Mouse (Mus musculus) kidney, embryonic 15.5 days (tissue): ENCODE measurements at regions not wholly inside any gene's neighbourhood (a gene's known extent, or its start where the extent isn't known, plus 50 kb on each side); places are given as distances from the start of the nearest gene placed in this dataset.

ENCODE experiments used
- ATAC-seq: fragments of 200-750 bp; cut with Nextera tagmentation; replicated peaks from 2 replicates; pipeline ENCODE4 v1.8.0; 2017; ENCODE audit warnings: moderate TSS enrichment; ENCODE audit not compliant: low FRiP score
- H3K27ac ChIP-seq: fragments of 300-500 bp; sonication (generic); 2 replicates; pipeline ENCODE4 v1.5.1; 2015; ENCODE audit warnings: mild to moderate bottlenecking, inconsistent platforms
- H3K27me3 ChIP-seq: fragments of 300-500 bp; sonication (generic); 2 replicates; pipeline ENCODE4 v1.6.1; 2015; ENCODE audit warnings: inconsistent platforms
- H3K36me3 ChIP-seq: fragments of 300-500 bp; sonication (generic); 2 replicates; pipeline ENCODE4 v1.6.1; 2015; ENCODE audit warnings: inconsistent platforms
- H3K4me1 ChIP-seq: fragments of 300-500 bp; sonication (generic); 2 replicates; pipeline ENCODE4 v1.6.1; 2015; ENCODE audit warnings: inconsistent platforms
- H3K4me2 ChIP-seq: fragments of 300-500 bp; sonication (generic); 2 replicates; pipeline ENCODE4 v1.6.1; 2015; ENCODE audit warnings: moderate library complexity, mild to moderate bottlenecking, inconsistent platforms
- H3K4me3 ChIP-seq: fragments of 300-500 bp; sonication (generic); replicated peaks from 2 replicates; pipeline ENCODE4 v1.5.1; 2015; ENCODE audit warnings: mild to moderate bottlenecking, inconsistent platforms
- H3K9ac ChIP-seq: fragments of 300-500 bp; sonication (generic); 2 replicates; pipeline ENCODE4 v1.6.1; 2015; ENCODE audit warnings: mild to moderate bottlenecking, inconsistent platforms
- H3K9me3 ChIP-seq: fragments of 300-500 bp; sonication (generic); replicated peaks from 2 replicates; pipeline ENCODE4 v1.6.1; 2016; ENCODE audit warnings: inconsistent platforms
- whole genome bisulfite sequencing: fragments of 180-500 bp; shearing (Covaris S2); methylation state at CpG from one replicate; pipeline ENCODE4 v1.1.7; 2015; ENCODE audit warnings: mixed read lengths; 5-methylcytosine and 5-hydroxymethylcytosine counted together

DNA sequence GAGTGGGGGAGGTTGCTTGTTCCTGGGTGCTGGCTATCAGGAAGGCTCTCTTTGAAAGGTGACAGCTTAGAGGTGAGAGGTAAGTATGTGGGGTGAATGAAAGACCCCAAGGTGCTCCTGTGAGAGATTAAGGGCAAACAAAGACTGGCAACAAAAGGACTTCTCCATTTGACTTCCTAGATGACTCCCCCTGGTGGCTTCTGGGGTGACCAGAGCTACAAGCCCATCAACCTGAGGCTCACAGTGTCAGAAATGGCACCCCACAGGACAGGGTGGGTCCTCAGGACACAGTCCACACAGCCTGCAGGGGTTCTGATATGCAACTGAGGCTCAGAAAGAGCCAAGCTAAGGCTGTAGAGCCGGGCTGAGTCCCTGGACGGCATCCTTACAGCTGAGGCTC, 81.2 kb upstream of the Runx3 start:
- WGBS: 90% methylated on average over 2 of the region's 2 CpGs
- ATAC-seq: no peak
- H3K27ac ChIP-seq: no peak overlapping the region
- H3K27me3 ChIP-seq: 0 out of 2 replicates have a peak, but pooled peaks cover 7% of the 10 kb centered on the region
- H3K9ac ChIP-seq: no peak overlapping the region
- H3K4me2 ChIP-seq: no peak overlapping the region
- no peaks in the 10 kb centered on the region for H3K36me3 ChIP-seq
- no peaks in the 10 kb centered on the region for H3K9me3 ChIP-seq
- H3K4me1 ChIP-seq: no peaks in the 10 kb centered on the region
- no peak overlapping the region for H3K4me3 ChIP-seq

DNA sequence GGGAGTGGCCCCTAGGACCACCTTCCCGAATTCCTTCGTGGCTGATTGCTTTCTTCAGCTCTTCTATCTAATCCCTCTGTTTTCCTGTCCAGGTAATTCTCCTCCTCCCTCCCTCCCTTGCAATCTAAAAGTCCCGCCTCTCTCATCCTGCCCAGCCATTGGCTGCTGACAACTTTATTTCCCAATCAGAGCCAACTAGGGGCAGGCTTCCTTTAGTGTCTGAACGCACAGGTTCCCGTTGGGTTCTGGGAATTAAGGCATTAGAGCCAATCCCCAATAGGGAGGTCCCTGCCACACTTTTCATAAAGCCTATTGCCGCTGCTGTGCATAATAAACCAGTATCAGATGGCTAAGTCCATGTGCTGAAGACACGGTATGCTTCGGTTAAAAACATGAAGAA, 78.5 kb upstream of the Runx3 start:
- no peak for ATAC-seq
- H3K27ac ChIP-seq: no peak overlapping the region
- H3K9ac ChIP-seq: no peak overlapping the region
- 0 out of 2 replicates have a peak, but pooled peaks cover 7% of the 10 kb centered on the region for H3K27me3 ChIP-seq
- H3K4me3 ChIP-seq: no peak overlapping the region
- H3K9me3 ChIP-seq: no peaks in the 10 kb centered on the region
- H3K4me1 ChIP-seq: no peaks in the 10 kb centered on the region
- WGBS: 47% methylated on average over 8 of the region's 8 CpGs
- no peaks in the 10 kb centered on the region for H3K36me3 ChIP-seq
- H3K4me2 ChIP-seq: no peak overlapping the region

DNA sequence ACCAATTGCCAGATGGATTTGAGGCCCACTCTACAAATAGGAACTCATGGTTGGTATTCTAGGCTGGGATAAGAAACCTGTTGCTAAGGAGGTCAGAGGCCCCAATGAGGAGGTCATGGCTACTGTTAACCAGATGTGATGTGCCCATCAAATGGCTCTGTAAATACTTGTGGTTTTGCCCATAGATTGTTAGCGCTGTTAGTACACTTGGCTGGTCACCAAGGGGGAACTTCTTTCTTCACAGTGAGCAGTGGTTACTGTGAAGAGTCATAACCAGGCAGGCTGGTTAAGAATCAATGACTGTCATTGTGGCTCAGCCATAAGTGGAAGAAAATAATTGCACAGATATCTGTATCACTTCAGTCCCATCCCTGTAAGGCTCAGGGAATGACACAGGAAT, 78.0 kb upstream of the Runx3 start:
- ATAC-seq: no peak
- Histone ChIP-seq H3K9ac (no peak overlapping the region), H3K27me3 (0 out of 2 replicates have a peak, but pooled peaks cover 7% of the 10 kb centered on the region), H3K27ac (no peak overlapping the region), H3K4me2 (no peak overlapping the region), H3K9me3 (no peaks in the 10 kb centered on the region), H3K4me1 (no peaks in the 10 kb centered on the region), H3K4me3 (no peak overlapping the region), H3K36me3 (no peaks in the 10 kb centered on the region)
- WGBS: 94% methylated on average over 1 of the region's 1 CpGs

DNA sequence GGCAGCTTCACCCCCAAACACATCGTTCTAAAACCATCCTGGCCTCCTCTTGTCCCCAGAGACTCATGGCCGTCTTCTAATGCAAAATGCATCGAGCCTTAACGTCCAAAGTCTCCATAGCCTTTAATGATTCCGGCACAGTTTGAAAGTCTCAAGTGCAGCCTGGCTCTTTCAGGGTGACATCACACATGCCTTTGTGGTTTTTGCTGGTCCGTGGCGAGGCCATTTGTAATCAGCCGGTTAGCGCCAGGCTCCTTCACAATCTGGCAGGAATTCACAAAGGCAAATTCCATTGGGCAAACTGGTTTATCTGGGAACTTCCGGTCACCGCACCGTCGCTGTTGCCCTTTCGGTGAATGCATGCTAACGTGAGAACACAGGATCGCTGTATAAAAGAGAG, 75.4 kb upstream of the Runx3 start:
- Histone ChIP-seq H3K4me3 (no peak overlapping the region), H3K9ac (no peak overlapping the region), H3K9me3 (no peaks in the 10 kb centered on the region), H3K27me3 (0 out of 2 replicates have a peak, but pooled peaks cover 7% of the 10 kb centered on the region), H3K36me3 (no peaks in the 10 kb centered on the region), H3K27ac (no peak overlapping the region), H3K4me2 (no peak overlapping the region), H3K4me1 (no peaks in the 10 kb centered on the region)
- ATAC-seq: no peak
- WGBS: 79% methylated on average over 16 of the region's 16 CpGs

DNA sequence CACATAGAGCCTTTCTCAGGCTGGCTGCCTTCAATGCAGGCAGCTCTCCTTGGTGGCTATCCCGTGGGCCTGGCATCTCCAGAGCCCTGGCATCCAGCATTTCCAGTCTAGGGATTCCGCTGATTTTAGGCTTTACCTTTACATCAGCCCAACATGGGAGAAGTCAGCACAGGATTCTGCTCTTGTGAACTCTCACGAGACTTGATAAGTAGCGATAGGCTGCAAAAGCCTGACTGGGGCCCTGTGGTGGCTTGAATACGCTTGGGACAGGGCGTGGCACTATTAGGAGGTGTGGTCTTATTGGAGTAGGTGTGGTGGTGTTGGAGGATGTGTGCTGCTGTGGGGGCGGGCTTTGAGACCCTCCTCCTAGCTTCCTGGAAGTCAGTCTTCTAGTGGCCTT, 73.8 kb upstream of the Runx3 start:
- no peak overlapping the region for H3K9ac ChIP-seq
- no peak for ATAC-seq
- H3K9me3 ChIP-seq: no peaks in the 10 kb centered on the region
- no peak overlapping the region for H3K4me2 ChIP-seq
- no peak overlapping the region for H3K4me3 ChIP-seq
- H3K4me1 ChIP-seq: peaks cover 3% of the 10 kb centered on the region
- 77% methylated on average over 7 of the region's 7 CpGs for WGBS
- H3K36me3 ChIP-seq: no peaks in the 10 kb centered on the region
- no peak overlapping the region for H3K27ac ChIP-seq
- H3K27me3 ChIP-seq: 0 out of 2 replicates have a peak, but pooled peaks cover 4% of the 10 kb centered on the region

DNA sequence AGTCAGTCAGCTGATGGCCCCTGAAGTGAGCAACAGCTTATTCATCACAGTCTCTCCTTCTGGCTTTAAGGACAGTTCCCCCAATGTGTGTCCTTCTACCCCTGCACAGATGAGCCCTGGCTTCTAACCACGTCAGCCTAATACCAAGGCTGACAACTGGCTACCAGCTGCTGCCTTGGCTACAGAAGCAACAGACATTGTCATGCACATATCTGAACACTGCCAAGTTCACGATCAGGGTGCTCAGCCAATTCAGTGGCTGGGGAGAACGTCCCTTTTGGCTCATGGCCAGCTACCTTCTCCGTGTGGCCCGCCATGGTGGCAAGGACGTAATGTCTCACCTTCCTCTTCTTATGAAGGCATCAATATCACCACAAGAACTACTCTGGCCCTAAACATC, 73.2 kb upstream of the Runx3 start:
- no peak overlapping the region for H3K27ac ChIP-seq
- no peak overlapping the region for H3K4me2 ChIP-seq
- WGBS: 85% methylated on average over 6 of the region's 6 CpGs
- H3K27me3 ChIP-seq: 0 out of 2 replicates have a peak, but pooled peaks cover 4% of the 10 kb centered on the region
- no peaks in the 10 kb centered on the region for H3K9me3 ChIP-seq
- H3K4me1 ChIP-seq: peaks cover 5% of the 10 kb centered on the region
- H3K36me3 ChIP-seq: no peaks in the 10 kb centered on the region
- no peak overlapping the region for H3K9ac ChIP-seq
- ATAC-seq: no peak
- no peak overlapping the region for H3K4me3 ChIP-seq

DNA sequence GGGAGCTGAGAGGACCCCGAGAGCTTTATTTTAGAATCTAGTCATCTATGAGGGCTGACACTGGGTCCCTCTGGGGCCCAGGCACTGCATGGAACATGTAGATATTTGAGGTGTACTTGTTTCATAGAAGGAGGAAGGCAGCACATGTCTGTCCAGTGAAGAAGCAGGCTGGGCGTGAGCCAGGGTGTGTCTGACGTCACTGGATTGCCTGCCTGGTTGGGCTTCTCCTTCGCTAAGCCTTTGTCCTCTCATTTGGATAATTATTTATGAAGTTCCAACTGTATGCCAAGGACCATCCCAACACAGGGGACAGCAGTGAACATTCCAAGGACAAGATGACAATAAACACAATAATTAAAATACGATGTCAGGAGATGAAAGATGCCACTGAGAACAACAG, 72.7 kb upstream of the Runx3 start:
- Histone ChIP-seq H3K4me1 (peaks cover 5% of the 10 kb centered on the region), H3K9me3 (no peaks in the 10 kb centered on the region), H3K27me3 (0 out of 2 replicates have a peak, but pooled peaks cover 4% of the 10 kb centered on the region), H3K4me3 (no peak overlapping the region), H3K4me2 (no peak overlapping the region), H3K9ac (no peak overlapping the region), H3K36me3 (no peaks in the 10 kb centered on the region), H3K27ac (no peak overlapping the region)
- 73% methylated on average over 5 of the region's 5 CpGs for WGBS
- ATAC-seq: no peak

DNA sequence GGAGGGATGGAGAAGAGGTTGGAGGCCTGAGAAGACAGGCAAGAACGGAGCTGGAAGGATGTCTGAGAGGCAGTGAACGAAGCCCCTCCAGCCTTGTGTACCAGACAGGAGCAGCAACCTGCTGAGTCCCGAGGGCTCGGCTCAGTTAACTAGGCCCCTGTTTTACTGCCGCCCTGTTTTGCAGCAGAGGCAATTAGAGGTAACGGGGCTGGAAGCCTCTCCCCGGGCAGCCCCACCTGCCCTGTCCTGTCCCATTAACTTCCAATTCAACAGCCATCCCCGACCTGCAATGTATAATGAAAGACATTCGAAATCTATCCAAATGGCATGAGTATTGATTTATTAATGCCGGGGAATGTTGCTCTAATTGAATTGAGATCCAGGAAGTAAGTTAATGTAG, 70.5 kb upstream of the Runx3 start:
- Histone ChIP-seq H3K36me3 (no peaks in the 10 kb centered on the region), H3K9ac (no peak overlapping the region), H3K9me3 (0 out of 2 replicates have a peak, but pooled peaks cover 4% of the 10 kb centered on the region), H3K4me2 (no peak overlapping the region), H3K27ac (no peak overlapping the region), H3K4me1 (peaks cover 9% of the 10 kb centered on the region), H3K4me3 (no peak overlapping the region), H3K27me3 (no peaks in the 10 kb centered on the region)
- 37% methylated on average over 10 of the region's 10 CpGs for WGBS
- ATAC-seq: no peak

DNA sequence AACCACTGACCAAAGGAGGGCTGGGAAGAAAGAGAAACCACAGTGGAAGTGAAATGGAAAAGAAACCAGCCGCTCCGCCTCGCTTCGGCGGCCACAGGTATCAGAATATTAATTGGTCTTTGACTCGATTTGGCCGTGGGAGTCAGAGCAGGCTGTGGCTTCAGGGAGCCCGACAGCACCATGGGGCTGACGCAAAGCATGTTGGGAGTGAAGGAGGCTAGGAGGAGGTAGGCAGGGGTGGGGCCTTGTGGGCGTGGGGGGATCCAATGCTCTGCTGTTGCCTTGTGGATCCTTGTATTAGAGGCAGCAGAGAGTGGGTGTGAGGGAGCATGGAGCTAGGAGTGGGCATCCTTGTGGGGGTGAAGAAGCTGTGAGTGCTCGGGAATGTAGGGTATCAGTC, 69.0 kb upstream of the Runx3 start:
- 64% methylated on average over 11 of the region's 11 CpGs for WGBS
- ATAC-seq: no peak
- no peak overlapping the region for H3K4me3 ChIP-seq
- peak overlapping the region; percentile 32; the same call in 1 of the 2 replicates for H3K27ac ChIP-seq
- peaks cover 12% of the 10 kb centered on the region for H3K4me1 ChIP-seq
- no peak overlapping the region for H3K9ac ChIP-seq
- 0 out of 2 replicates have a peak, but pooled peaks cover 4% of the 10 kb centered on the region for H3K9me3 ChIP-seq
- no peak overlapping the region for H3K4me2 ChIP-seq
- H3K27me3 ChIP-seq: no peaks in the 10 kb centered on the region
- H3K36me3 ChIP-seq: no peaks in the 10 kb centered on the region

DNA sequence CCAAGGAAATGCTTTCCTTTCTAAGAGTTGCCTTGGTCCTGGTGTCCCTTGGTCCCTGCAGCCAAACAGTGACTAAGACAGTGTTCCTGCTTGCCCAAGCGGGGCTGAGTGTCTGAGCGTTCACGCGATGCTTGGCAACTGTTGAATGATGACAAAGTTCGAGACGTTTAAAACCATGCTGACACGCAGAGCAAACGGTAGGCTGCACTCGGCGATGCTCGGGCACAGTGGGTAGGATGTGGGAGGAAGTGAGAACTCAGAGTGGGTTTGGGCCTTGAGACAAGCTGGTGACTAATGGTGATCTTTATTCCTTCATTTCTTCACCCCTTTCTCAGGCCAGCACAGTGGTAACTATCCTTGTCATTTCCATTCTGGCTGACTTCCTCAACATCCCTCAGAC, 66.9 kb upstream of the Runx3 start:
- H3K9ac ChIP-seq: no peak overlapping the region
- no peak for ATAC-seq
- peaks cover 12% of the 10 kb centered on the region for H3K4me1 ChIP-seq
- no peaks in the 10 kb centered on the region for H3K27me3 ChIP-seq
- no peak overlapping the region for H3K4me3 ChIP-seq
- no peak overlapping the region for H3K27ac ChIP-seq
- 92% methylated on average over 11 of the region's 11 CpGs for WGBS
- no peak overlapping the region for H3K4me2 ChIP-seq
- H3K36me3 ChIP-seq: no peaks in the 10 kb centered on the region
- H3K9me3 ChIP-seq: 0 out of 2 replicates have a peak, but pooled peaks cover 4% of the 10 kb centered on the region

DNA sequence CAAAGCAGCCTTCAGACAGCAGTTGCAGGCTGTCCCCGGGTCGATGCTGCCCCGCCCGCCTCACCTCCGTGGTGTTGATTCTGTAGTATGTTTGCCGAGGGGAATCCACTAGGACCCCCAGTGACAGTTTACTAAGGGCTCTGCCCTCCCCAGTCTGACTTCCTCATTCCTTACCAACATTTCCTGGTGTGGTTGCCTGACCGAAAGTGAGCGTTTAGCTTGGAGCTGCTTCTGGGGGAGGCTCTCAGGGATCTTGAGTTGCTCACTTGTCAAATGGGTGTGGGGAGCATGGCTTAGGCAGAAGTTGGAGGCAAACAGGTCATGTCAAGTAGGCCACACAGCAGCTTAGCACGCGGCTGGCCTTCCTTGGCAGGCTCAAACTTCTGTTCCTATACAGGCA, 66.1 kb upstream of the Runx3 start:
- H3K9me3 ChIP-seq: 0 out of 2 replicates have a peak, but pooled peaks cover 4% of the 10 kb centered on the region
- peaks cover 12% of the 10 kb centered on the region for H3K4me1 ChIP-seq
- no peak overlapping the region for H3K4me3 ChIP-seq
- no peak for ATAC-seq
- WGBS: 70% methylated on average over 10 of the region's 10 CpGs
- no peaks in the 10 kb centered on the region for H3K36me3 ChIP-seq
- no peak overlapping the region for H3K9ac ChIP-seq
- no peak overlapping the region for H3K4me2 ChIP-seq
- no peaks in the 10 kb centered on the region for H3K27me3 ChIP-seq
- H3K27ac ChIP-seq: no peak overlapping the region

DNA sequence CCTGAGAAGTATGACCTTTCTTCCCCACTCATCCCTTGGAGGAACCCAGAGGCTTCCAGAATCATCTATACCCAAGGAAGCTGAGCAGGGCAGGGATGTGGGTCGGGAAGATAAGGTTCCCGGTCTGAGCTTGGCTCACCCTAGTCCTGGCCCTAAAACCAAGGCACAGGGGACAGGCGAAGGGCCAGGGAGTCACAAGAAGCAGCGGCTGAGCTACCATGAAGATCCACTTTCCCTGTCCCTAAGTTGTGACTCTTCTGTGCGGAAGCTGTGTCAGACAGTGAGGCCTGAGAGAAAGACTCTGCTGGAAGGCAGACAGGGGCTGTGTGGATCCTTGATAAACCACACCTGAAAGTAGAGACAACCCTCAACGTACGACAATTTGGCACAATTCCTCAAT, 64.1 kb upstream of the Runx3 start:
- H3K9me3 ChIP-seq: 0 out of 2 replicates have a peak, but pooled peaks cover 4% of the 10 kb centered on the region
- no peak overlapping the region for H3K4me3 ChIP-seq
- ATAC-seq: no peak
- H3K4me1 ChIP-seq: peaks cover 20% of the 10 kb centered on the region
- no peak overlapping the region for H3K4me2 ChIP-seq
- no peaks in the 10 kb centered on the region for H3K36me3 ChIP-seq
- no peak overlapping the region for H3K27ac ChIP-seq
- H3K27me3 ChIP-seq: peaks cover 3% of the 10 kb centered on the region; the same call in 1 of the 2 replicates
- 90% methylated on average over 7 of the region's 7 CpGs for WGBS
- H3K9ac ChIP-seq: no peak overlapping the region

DNA sequence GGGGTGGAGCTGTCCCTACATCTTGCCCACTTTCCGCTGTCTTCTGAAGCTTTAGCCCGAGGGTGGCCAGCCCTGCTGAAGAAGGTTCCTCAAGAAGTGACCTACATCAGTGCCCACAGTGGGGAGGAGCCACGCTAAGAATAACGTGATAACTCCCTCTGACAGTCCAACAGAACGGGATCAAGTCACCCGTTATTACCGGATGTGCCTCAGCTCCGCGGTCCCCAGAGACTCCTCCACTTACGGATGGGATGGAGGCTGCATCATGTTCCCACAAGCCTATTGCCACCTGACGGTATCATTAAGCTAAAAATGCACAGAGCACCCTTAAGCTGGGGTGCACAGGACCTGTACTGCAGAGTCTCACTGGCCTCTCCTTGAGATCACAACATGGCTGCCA, 63.2 kb upstream of the Runx3 start:
- Histone ChIP-seq H3K4me1 (peaks cover 18% of the 10 kb centered on the region), H3K27me3 (peaks cover 3% of the 10 kb centered on the region; the same call in 1 of the 2 replicates), H3K36me3 (no peaks in the 10 kb centered on the region), H3K9me3 (0 out of 2 replicates have a peak, but pooled peaks cover 4% of the 10 kb centered on the region), H3K4me3 (no peak overlapping the region), H3K4me2 (no peak overlapping the region), H3K27ac (no peak overlapping the region), H3K9ac (no peak overlapping the region)
- 76% methylated on average over 11 of the region's 11 CpGs for WGBS
- no peak for ATAC-seq
